Mouse (Mus musculus) urinary bladder, postnatal 10 days (tissue): ENCODE data around the gene Tmem150a.

Experiments
- DNase-seq: peaks from one replicate; pipeline ENCODE4 v3.0.0; 2022; ENCODE audit warnings: low spot score

Tmem150a gene

DNA sequence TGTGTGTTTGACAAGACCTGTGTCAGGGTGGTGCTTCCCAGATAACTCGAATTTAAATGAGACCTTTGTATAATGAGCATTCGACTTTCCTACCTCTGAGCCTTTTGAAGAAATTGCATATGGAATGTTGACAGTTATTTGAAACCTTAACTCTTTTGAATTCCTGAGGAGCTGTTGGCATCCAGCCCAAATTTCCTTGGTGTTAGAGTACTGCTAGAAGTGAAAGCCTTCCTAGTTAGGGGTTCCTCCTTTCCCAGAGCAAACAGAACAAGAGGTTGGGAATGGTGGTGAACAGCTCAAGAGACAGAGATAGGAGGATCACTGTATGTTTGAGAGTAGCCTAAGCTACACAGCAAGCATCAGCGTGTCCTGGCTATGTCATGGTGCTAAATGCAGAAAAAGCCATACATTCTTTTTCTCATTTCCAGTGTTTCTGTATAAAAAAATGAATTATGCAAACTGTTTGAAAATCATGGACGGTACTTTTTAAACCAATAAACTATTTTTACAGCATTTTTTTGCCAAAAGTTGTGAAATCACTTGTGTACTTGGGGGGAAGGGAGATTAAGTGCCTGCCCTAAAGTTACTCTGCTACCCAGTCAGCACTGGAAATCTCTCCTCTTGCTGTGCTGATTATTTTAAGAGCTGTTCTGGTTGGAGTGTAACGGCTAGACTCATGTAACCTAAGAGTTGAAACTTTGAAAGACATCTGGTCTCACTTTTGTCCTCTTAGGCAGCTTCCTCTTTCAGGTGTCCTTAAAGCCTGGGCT is 2.4 kb upstream of the Tmem150a start:
- DNase-seq = no peak

DNA sequence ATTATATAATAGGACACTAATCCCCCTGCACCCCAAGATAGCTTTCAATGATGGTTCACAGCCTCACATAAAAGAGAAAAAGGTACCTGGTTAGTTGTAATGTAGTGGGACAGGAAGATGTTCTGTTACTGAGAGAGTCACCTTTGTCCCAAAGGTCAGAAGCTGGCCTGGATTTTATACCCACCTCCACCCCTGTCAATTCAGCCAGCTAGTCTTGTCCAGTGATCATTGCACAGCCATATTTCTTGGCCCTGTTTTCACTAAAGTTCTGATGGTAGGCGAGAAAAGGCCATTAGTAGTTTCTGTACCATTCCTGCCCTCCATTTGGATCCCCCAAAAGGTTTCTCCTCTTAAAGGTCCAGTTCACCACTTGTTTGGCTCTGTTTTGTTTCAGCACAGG is 1.2 kb upstream of the Tmem150a start:
- no peak for DNase-seq

DNA sequence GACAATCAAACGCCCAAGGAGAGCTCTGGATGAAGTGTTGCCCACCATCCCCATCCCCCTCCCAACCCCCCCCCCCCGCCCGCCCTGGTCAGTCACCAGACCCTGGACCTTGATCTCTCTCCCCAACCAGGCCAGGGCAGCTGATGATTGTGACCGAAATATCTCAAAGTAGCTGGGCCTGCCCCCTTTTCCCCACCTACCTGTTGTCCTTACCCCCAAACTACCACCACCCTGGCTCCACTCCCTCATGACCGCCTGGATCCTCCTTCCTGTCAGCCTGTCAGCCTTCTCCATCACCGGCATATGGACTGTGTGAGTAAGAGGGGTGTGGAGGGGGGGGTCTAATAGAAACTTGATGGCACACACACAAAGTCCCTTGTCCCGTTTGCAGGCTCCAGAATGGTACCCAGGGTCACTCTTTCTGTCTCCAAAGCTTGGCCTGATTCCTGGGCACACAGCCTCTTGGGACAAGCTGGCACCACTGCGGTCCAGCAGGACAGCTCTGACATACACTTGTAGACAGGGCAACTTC is 820 bp downstream of the Tmem150a start:
- DNase-seq = no peak

- DNase-seq = no peak
Measured at GRCm38 (mm10) chr6:72357164-72358079, 2.2 kb downstream of the Tmem150a start.

- no peak for DNase-seq
Measured at GRCm38 (mm10) chr6:72358086-72358764, 3.0 kb downstream of the Tmem150a start.

DNA sequence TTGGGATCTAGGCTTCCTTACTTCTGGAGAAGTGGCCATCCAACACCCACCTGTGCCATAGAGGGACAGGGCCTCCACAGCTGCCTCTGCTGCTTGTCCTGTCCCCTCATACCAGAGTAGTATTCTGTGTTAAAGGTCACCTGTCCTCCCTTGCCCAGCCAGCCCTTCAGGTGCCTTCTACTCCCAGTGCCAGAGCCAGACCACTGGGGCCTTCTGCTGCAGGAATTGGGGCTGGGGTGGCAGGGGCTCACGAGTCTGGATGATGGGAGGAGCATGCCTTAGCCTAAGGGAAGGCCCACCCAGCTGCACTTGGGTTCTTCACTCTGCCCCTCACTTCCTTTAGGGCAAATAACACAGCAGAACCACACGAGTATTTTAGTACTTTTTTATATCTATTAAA is 4.1 kb downstream of the Tmem150a start:
- DNase-seq = no peak

DNA sequence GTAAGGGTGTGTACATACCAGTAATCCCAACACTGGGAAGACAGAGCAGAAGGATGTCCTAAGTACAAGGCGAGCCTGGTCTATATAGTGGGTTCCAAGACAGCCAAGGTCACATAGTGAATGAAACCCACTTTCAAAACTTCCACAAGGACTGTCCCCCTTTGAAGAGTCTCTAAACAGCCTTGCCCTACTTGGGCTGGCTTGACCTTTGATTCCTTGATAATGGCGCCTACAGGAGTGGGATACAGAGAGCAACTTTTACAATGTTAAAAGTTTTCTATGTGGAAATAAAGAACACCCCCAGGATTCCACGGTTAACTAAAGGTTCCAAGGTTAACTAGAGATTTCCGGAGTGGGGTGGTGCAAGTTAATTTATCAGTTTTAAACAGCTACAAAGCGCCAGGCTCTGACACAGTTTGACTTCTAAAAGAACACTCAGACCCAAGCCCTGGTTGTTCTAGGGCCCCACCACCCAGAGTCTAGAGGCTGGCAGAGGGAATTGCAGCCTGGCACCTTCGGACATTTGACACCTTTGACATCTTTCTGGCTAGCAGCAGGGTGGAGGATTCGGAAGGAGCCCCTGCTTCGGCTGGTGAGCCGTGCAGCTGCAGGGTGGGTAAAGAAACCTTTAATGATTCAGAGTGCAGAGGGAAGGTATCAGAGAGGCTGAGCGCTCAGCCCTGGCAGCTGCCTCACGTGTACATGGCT is 4.8 kb downstream of the Tmem150a start:
- DNase-seq = no peak

GRCm38 (mm10) chr6:72360599-72360935 is 5.3 kb downstream of the Tmem150a start:
- DNase-seq = no peak

DNA sequence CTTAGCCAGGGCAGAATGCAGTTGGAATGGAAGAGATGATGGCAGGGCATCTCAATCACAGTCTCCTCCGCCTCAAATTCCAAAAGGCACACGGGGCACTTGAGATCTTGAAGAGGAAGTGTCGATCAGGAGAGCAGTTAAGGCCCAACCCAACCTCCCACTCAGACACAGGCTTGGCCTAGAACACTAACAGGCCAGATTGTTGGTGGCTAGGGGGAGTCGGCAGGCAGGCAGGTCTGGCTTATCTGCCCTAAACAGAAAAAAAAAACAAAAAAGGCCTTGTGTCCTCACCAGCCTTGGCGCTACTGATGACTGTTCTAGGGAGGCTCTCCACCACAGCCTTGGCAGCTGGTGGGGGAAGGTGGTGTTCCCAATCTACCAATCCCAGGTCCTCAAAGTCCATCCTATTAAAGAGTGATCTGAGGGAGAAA is 5.9 kb downstream of the Tmem150a start:
- DNase-seq = no peak

- peak; percentile 79 for DNase-seq
Measured at GRCm38 (mm10) chr6:72362132-72363028, 7.1 kb downstream of the Tmem150a start.

- no peak for DNase-seq
Measured at GRCm38 (mm10) chr6:72364009-72364408, 8.8 kb downstream of the Tmem150a start.

GRCm38 (mm10) chr6:72364985-72365384 is 9.7 kb downstream of the Tmem150a start:
- no peak for DNase-seq

DNA sequence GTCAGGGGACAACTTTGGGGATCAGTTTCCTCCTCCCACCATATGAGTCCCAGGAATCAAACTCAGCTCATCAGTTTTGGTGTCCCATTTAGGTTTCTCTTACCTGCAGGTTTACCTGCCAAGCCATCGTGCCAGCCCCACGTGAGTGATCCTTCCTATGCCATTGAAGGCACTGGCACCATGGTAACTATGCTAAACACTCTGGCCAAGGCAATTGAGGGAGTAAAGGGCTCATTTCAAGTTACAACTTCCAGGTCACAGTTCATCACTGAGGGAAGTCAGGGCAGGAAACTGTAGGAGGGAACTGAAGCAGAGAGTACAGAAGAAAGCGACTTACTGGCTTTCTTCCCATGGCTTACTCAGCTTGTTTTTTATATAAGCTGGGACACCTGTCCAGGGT is 11.1 kb downstream of the Tmem150a start:
- DNase-seq = no peak

DNA sequence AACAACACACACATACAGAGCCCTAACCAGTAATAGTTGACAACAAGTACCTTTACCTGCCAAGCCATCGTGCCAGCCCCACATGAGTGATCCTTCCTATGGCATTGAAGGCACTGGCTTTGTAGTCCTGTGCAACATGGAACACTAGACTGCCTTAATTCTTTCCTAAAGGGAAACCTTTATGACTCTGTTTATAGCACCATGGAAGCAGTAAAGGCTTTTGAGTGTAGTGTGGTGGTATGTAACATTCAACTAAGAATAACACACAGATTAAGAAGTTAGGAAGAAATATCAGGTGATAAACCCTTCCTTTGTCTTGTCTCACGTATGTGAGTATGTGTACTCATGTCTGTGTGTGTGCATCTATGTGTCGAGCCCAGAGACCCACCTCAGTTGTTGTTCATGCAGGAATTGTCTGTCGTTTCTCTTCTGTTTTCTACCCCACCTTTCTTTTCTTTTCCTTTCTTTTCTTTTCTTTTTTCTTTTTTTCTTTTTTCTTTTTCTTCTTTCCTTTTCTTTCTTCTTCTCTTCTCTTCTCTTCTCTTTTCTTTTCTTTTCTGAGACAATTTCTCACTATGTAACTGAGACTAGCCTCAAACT is 11.7 kb downstream of the Tmem150a start, which contains the start of gene Rnf181:
Gene Rnf181, minus strand, starts transcription at position 113 of the 600 bp plus-strand sequence.
- DNase-seq = no peak

DNA sequence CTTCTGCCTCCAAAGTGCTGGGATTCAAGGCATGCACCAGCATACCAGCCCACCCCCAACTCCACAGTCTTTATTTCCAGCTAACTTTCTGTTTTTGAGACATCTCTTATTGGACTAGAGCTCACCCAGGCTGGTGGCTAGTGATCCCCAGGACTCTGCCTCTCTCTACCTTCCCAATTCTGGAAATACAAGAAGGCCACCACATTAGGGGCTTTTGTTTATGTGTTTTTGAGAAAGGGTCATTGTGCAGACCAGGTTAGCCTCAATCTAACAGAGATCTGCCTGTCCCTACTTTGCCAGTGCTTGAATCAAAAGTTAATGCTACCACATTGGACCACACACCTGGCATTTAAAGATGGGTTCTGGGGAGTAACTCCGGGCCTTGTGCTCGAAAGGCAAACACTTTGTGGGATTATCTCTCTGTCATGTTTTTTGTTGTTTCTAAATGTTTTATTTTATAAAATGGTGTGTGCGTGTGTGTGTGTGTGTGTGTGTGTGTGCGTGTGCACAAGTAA is 12.3 kb downstream of the Tmem150a start:
- DNase-seq = no peak

DNA sequence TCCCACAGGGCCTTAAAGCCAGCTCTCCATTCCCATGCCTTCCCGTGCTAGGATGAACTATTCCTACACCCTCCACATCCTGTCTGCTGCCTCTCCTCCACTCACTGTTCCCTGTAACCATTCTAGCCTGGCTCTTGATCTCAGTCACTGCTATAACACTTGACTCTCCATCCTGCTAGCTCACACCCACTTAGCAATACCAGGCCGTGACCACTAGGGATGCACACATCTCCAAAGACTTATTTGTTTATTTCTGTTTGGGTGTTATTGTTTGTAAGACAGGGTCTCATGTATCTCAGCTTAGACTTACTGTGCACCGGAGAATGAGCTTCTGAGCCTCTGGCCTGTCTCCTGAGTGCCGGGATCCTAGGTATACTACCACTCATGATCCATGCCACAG is 14.3 kb downstream of the Tmem150a start:
- no peak for DNase-seq

GRCm38 (mm10) chr6:72370091-72370490 is 14.8 kb downstream of the Tmem150a start:
- DNase-seq = no peak

GRCm38 (mm10) chr6:72371147-72371546 is 15.9 kb downstream of the Tmem150a start:
- no peak for DNase-seq

DNA sequence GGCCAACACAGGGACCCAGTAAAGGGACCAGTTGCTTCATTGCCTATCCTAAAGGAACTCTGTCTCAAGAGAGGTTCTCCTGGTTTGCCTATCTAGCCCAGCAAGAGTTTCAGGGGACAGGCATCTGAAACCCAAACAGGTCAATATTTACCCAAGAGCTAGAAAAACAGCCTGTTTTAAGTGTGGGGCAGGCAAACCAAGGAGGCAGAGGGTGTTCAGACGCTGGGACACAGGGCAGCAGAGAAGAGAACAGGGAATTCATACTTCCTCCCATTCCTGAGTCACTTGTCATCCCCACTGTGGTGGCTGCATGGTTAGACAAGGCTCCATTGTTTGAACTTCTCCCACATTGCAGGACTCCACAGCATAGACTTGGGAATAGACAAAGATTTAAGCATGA is 16.3 kb downstream of the Tmem150a start:
- DNase-seq = no peak

DNA sequence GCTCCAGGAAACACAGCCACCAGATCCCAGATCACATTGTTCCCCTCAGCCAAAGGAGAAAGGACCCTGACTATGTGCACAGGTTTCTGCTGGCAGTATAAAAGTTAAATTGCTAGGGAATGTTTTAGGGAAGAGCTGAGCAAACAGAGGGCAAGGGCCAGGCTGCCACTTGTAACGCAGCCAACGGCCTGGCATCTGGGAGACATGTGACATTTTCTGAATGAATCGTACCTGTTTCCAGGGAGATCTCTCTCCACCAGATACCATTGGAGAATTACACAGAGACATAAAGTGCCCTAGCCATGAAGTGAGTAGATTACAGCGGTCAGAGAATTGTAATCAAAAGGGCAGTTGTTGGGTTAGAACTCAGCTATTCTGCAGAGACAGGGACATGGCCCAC is 17.9 kb downstream of the Tmem150a start:
- no peak for DNase-seq
